Mouse (Mus musculus) urinary bladder, adult 18-20 months (tissue): ENCODE measurements around the gene Arhgef1.
"Not testable (repeated sequence)": the region's sequence is repeated elsewhere in the genome, so short reads cannot be mapped to it uniquely, and the experiment has no call there.

Experiments
- DNase-seq, 2 experiments: peaks; one replicate each; pipeline ENCODE4 v3.0.0; 2022; ENCODE audit warnings: low spot score in 2 of 2, mixed read lengths in 2 of 2

Arhgef1 gene

DNA sequence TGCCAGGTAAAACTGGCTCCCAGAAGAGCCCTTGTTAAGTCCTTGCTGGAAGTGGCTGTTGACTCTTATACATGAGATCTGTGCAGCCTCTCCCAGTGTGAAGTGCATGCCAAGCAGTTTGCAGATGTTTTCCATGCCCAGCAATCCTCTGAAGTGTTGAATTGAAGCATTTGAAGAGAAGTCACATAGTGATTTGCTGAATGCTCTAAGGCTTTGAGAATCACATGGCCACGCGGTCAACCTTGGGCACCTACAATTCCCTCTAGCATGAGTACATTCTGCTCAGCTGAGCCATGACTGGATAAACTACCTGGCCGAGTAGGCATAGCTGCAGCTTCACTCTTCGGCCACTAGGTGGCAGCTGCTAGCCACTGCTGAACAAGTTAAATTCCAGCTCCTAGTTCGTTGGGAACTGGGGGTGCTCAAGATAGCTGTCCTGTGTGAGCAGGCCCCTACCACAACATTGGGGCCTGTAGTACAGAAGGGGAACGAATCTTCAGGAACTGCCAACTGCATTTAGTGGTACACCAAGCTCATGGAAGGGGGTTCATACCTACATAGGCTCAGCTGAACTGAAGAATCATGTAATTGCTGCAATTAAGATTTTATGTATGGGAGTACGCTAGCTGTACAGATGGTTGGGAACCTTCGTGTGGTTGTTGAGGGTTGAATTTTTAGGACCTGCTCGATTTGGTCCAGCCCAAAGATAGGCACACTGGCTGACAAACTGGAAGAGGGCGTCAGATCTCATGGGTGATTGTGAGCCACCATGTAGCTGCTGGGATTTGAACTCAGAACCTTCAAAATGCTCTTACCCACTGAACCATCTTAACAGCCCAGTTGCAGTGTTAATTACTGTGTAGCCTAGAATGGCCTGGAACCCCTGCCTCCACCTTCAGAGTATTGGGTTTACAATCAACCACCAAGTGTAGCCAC is 12.2 kb upstream of the Arhgef1 start:
- peak; percentile 44 to 54 for DNase-seq

DNA sequence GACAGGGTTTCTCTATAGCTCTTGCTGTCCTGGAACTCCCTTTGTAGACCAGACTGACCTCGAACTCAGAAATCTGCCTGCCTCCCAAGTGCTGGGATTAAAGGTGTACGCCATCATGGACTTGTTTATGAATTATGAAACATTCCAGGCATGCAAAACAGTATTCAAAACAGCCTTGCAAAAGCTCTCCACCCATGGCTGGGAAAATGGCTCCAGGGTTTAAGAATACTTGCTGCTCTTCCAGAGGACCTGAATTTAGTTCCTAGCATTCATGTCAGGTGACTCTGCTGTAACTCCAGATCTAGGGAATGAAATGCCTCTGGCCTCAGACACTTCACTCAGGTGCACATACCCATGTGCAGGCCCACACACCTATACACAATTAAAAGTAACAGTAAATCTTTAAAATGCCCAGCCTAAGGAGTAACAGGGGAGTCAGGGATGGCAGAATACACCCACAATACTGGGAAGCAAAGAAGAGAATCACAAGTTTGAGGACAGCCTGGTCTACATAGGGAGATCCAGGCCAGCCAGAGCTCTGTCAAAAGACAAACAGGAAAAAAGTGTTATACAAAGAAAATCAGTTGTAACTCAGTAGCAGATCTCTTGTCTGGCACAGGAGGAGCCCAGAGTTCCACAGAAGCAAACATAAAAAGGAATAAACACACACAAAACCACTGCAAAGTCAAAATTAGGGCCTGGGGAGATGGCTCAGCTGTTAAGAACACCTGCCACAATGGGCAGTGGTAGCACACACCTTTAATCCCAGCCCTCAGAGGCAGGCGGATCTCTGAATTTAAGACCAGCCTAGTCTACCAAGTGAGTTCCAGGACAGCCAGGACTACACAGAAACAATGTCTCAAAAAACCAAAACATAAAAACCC is 11.2 kb upstream of the Arhgef1 start:
- no peak for DNase-seq

DNA sequence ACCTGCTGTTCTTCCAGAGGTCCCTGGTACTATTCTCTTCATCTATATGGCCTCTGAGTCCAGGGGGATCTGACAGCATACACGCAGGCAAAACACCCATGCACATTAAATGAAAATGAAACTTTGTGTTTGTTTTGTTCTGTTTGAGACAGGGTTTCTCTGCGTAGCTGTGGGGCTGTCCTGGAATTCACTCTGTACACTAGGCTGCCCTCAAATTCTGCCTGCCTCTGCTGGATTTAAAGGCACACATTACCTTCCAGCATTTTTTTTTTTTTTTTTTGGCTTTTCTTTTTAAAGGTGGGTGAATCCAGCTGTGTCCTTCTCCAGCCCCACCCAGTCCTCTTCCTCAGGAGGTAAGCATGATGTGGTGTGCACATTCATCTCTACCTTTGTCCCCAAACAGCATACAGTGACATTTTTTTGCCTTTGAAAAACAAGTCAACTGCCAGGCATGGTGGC is 10.6 kb upstream of the Arhgef1 start:
- no peak for DNase-seq

DNA sequence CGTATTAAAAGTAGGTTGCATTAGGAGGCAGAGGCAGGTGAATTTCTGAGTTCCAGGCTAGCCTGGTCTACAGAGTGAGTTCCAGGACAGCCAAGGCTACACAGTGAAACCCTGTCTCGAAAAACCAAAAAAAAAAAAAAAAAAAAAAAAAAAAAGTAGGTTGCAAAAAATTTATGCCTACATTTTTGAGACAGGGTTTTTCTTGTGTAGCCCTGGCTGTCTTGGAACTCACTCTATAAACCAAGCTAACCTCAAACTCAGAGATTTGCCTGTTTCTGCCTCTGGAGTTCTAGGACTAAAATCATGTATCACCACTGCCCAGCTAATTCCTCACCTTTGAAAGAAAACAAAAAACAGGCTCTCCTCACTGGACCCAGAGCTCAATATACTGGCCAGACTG is 7.0 kb upstream of the Arhgef1 start:
- not testable (repeated sequence) for DNase-seq

DNA sequence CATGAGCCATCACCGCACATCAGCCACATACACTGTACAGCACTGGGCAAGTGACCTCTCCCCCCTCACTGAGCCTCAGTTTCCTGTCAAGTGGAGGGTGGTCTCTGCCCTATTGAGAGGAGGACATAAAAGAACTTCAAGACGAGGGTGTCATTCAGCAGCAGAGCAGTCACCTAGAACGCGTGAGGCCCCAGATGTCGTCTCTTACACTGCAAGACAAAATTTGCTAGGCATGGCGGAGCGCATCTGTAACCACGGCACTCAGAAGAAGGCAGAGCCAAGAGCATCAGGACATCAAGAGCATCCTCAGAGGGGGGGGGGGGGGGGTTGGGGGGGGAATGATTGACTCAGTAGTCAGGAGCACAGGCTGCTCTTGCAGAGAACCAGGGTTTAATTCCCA is 6.4 kb upstream of the Arhgef1 start:
- DNase-seq: no peak

- no peak for DNase-seq
Observed at GRCm38 (mm10) chr7:24897224-24897623, 5.5 kb upstream of the Arhgef1 start, which contains the start of gene Cd79a. TSS of gene Cd79a (plus strand) at chr7:24897381.

DNA sequence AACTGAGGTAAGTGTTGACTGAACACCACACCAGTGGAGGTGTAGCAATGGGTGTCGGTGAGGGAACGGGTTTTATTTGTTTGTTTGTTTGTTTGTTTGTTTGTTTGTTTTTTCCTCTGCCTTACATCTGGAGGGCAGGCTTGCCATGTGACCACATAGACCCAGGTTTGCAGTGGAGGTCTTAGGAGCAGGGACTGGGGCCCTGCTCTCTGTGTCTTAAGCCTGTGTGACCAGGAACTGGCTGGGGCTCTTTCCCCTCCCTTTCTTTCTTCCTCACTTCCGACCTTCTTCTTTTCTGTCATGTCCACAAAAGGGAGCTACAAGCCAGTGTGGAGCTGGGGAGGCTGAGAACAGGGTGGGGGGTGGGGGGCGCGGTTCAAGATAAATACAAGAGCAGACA is 4.8 kb upstream of the Arhgef1 start:
- DNase-seq: no peak

- no peak for DNase-seq
Observed at GRCm38 (mm10) chr7:24901114-24901513, 1.6 kb upstream of the Arhgef1 start.

GRCm38 (mm10) chr7:24901842-24902241 is 870 bp upstream of the Arhgef1 start:
- DNase-seq: no peak

DNA sequence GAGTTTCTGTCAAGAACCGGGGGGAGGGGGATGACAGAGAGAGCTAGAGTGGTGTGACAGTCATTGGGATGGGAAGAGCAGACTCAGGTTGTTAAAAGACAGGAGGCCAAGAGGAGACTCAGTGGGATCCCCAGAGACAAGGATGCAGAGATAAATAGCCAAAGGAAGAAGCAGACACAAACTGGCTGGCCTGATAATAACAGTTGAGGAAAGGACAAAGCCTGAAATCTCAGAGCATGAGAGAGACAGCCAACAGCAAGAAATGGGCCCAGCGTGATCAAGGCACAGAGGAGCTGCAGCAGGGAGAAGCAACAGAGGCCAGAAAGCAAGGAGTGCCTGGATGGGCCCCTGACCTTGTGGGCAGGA is 465 bp upstream of the Arhgef1 start:
- no peak for DNase-seq

DNA sequence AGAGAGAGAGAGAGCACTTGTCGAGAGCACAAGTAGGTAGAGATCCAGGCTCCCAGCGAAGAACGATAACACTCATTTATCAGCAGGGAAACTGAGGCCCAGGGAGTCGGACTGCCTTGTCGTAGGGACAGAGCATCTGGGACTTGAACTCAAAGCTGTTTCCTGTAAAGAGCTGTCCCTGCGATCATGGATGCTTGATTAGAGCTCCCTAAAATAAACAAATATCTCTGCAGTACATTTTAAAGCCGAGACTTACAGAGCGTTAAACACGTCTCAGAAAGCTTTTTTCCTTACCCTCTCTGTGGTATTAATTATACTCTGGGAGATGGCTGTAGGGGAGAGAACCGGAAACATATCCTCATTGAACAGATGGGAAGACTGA is 723 bp downstream of the Arhgef1 start:
- no peak for DNase-seq

- DNase-seq: peak; percentile 87 to 97
Observed at GRCm38 (mm10) chr7:24904070-24904483, 1.4 kb downstream of the Arhgef1 start.

GRCm38 (mm10) chr7:24904936-24905335 is 2.2 kb downstream of the Arhgef1 start:
- no peak for DNase-seq

DNA sequence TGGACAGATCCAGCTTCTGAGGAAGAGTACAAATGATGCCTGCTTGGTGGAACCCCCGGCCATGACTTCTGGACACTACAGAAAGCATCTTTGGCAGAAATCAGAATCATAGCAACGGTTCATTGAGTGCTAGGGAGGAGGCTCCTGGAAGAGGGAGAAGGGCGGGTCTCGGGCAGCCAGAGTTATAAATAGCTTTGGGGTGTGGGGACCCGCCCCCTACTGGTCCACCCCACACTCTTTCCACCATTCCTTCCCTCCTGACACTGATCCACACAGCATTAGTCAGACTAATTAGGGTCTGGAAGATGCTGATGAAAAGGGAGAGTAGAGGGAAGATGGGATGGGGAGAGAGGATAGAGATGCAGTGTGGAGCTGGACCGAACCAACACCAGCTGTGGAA is 3.8 kb downstream of the Arhgef1 start:
- no peak for DNase-seq

- peak in 1 of 2 experiments; percentile 55 for DNase-seq
Observed at GRCm38 (mm10) chr7:24907211-24907748, 4.6 kb downstream of the Arhgef1 start.

DNA sequence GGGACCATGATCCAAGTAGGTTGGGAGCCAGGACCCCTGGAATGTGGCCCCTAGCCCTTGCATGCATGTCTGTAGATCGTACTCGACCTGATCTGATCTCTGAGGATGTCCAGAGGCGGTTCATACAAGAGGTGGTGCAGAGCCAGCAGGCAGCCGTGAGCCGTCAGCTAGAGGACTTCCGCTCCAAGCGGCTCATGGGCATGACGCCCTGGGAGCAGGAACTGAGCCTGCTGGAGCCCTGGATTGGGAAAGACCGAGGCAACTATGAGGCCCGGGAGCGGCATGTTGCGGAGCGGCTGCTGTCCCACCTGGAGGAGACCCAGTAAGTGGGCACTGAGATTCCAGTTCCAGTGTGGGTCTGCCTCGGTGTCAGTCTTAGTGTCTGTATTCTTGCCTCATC is 9.8 kb downstream of the Arhgef1 start:
- DNase-seq: no peak

GRCm38 (mm10) chr7:24918763-24919323 is 16.1 kb downstream of the Arhgef1 start:
- DNase-seq: no peak

DNA sequence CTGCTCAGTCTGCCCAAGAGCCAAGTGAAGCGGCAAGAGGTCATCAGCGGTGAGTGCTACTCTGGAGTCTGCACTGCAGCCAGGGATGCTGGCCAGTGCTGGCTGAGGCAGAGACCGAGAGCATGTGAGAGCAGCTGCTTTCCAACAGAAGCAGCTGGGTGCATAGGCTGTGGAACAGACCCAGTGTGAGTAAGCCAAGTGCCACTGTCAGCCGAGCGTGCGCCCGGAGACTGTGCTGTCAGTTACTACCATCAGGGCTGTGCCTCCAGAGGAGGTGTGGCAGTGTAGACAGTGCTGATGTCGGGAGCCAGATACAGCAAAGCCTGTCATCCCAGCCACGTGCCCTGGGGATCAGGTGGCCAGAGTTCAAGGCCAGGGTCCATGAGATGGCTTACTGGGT is 17.0 kb downstream of the Arhgef1 start:
- no peak for DNase-seq

GRCm38 (mm10) chr7:24930475-24930874 is 27.8 kb downstream of the Arhgef1 start:
- DNase-seq: no peak

DNA sequence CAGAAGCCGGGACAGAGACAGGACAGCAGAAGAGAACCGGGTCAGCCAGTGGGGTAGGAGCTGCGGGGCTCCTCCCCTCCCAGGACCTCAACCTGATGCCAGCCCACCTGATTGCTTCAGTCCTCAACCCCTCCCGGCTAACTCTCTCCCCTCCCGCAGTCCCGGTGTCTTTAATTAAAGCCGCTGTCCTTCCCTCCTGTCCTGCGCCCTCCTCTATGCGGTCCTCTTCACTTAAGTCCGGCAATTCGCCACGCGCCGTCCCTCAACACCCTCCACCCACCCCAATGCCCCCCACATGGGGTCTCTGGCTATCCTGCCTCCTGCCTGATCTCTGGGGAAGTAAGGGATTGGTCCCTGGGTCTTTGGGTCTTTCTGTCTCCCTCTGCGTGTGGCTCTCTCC is 28.9 kb downstream of the Arhgef1 start:
- no peak for DNase-seq

GRCm38 (mm10) chr7:24943641-24944040 is 40.9 kb downstream of the Arhgef1 start:
- DNase-seq: no peak
